Mouse (Mus musculus): Measurements from ENCODE around the gene Kcns1. TPM values are rescaled to one million over a fixed set of nuclear protein-coding genes. Genes with fewer than 3 reads are reported as not detected.
"Not testable (repeated sequence)": the region's sequence is repeated elsewhere in the genome, so short reads cannot be mapped to it uniquely, and the experiment has no call there.

Gene Kcns1
- total RNA-seq (2017) = 0.38 and 2.3 TPM in 2 replicates

DNA sequence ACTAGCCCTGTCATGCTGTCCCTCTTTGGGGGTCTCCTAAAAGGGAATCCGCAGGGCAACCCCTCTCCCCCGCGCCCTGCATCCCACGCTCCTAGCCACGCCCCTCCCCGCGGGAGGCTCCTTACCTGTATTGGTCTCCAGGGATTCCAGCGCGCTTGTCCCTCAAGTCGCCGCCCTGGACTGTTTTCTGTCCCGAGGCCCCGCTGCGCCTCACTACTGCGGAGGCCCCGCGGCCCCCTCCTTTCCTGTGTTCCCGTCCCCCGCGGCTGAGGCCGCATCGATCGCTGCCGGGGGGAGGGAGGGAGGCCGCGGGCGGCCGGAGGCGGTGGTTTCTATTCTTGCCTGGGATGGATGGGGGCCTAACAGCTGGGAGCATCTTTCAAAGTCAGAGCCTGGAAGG lies at the start of gene Kcns1:
Gene Kcns1 (minus strand): TSS at position 212 of the 400 bp plus-strand sequence.
- ATAC-seq (replicated peaks in 1 of 2; ENCODE audit: insufficient read depth in 1 of 2, low FRiP score in 2 of 2, low TSS enrichment in 1 of 2, low read depth in 1 of 2, poor library complexity in 2 of 2, severe bottlenecking in 2 of 2) = no peak

DNA sequence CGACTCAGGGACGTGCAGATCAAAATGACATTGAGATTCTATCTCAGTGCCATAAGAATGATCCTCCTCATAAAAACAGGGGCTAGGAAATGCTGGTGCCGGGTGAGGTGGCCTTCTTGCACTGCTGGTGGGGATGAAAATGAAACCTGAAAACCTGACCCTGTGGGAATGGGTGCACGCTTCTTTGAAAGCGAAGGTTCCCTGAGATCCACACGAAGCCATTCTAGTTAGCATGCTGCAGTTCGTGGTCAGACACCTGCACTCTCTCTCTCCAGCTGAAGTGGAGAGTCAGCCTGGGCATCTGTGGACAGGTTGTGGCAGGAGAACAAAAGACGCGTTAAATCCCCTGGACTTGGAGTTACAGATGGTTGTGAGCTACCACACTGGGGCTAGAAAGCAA lies 48.4 kb upstream of the Kcns1 start:
- ATAC-seq (replicated peaks in 1 of 2; ENCODE audit: insufficient read depth in 1 of 2, low FRiP score in 2 of 2, low TSS enrichment in 1 of 2, low read depth in 1 of 2, poor library complexity in 2 of 2, severe bottlenecking in 2 of 2) = no peak

DNA sequence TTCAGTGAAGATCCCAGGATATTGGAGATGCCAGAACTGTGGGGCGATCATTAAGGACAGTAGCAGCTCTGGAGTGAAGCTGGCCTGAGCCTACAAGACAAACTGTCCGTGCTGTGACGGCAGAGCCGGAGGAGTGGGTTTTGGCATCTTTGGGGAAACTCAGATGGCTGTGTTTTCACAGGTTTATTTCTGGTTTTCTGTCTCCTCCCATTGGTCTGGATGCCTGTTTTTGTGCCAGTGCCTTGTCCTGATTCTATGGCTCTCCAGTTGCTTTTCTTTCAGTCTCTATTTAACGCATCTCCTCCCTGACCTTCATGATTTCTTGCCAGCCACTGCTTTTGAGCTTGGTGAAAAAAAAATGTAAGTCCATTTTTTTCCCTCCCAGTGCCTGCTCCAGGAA lies 41.8 kb upstream of the Kcns1 start:
- ATAC-seq (replicated peaks in 1 of 2; ENCODE audit: insufficient read depth in 1 of 2, low FRiP score in 2 of 2, low TSS enrichment in 1 of 2, low read depth in 1 of 2, poor library complexity in 2 of 2, severe bottlenecking in 2 of 2) = no peak

DNA sequence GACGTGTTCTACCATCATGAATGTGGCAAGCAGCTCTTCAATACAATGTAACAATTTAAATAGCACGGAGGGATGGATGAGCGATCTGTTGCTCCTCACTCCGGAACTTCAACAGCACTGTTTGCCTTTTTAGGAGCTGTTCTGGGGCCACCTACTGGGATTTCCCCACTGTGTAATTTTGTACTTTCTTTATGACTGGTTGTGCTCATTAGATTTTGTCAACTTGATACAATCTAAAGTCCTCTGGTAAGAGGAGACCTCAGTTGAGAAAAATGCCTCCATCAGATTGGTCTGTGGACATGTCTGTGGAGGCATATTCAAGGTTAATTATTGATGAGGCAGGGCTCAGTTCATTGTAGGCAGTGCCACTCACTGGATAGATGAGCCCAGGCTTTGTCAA lies 40.0 kb upstream of the Kcns1 start:
- ATAC-seq (replicated peaks in 1 of 2; ENCODE audit: insufficient read depth in 1 of 2, low FRiP score in 2 of 2, low TSS enrichment in 1 of 2, low read depth in 1 of 2, poor library complexity in 2 of 2, severe bottlenecking in 2 of 2) = no peak

DNA sequence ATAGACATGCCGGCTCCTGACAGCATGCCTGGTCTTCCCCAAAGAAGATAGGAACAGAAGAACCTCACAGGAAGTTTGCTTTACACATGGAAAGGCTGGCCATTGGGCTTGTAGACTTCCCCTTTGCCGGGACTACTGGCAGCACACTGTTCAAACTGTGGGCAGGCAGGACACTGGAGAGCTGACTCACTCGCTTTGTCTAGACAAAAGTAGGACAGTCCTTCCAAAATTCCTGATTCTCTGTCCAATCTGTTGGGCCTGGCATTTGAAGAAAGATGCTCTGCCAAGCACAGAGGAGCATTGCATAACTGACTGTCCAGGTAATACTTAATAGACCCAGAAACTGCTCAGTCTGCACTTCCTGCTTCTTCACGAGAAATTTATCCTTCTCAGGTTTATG lies 35.8 kb upstream of the Kcns1 start:
- no peak for ATAC-seq (replicated peaks in 1 of 2; ENCODE audit: insufficient read depth in 1 of 2, low FRiP score in 2 of 2, low TSS enrichment in 1 of 2, low read depth in 1 of 2, poor library complexity in 2 of 2, severe bottlenecking in 2 of 2)

DNA sequence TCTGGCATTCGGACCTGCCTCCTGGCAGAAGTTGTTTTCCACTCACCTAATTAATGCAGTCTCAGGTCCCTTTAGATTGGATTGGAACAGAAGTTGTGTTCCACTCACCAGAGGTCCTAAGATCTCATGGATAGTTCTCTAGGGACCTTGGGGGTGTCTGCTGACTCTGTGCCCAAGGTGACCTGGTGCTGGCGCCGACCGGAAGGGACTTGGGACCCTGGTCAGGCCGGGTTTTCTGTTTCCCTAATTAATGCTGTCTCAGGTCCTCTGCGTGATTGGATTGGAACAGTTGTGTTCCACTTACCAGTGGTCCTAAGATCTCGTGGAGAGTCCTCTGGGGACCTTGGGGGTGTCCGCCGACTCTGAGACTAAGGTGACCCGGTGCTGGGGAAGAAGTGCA lies 35.1 kb upstream of the Kcns1 start:
- ATAC-seq (replicated peaks in 1 of 2; ENCODE audit: insufficient read depth in 1 of 2, low FRiP score in 2 of 2, low TSS enrichment in 1 of 2, low read depth in 1 of 2, poor library complexity in 2 of 2, severe bottlenecking in 2 of 2) = not testable (repeated sequence)

DNA sequence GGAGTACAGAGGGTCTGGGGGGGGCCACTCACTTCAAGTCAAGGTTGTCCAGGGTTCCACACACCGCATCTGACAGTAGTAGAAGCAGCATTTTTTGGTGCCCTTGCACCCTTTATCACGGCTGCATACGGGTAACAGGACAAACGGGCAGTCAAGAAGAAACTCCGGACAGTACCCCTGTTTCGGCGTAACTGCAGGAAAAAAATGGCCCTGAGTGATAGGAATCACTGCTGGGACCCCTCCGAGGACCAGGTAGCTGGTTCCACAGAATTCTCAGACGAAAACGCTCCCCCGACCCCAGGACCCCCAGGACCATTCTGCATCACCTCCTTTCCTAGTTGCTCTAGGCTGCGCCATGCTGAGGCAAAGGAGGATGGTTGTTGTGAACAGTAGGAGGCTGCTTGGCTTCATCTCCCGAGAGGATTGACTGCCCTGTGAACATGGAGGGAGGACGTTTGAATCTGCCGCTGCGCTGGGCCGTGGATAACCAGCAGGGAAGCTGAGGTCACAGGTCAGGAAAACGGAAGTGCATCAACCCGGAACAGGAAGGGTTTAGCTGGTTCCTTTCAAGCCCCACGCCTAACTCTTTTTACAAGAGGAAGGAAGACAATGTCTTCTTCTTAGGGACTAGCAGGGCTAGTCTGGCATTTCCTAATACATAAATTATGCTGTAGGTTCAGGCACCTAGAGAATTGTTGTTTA lies 28.9 kb upstream of the Kcns1 start, which contains the start of gene Wfdc15a:
Gene Wfdc15a (minus strand): TSS at position 505 of the 702 bp plus-strand sequence.
- ATAC-seq (replicated peaks in 1 of 2; ENCODE audit: insufficient read depth in 1 of 2, low FRiP score in 2 of 2, low TSS enrichment in 1 of 2, low read depth in 1 of 2, poor library complexity in 2 of 2, severe bottlenecking in 2 of 2) = no peak

DNA sequence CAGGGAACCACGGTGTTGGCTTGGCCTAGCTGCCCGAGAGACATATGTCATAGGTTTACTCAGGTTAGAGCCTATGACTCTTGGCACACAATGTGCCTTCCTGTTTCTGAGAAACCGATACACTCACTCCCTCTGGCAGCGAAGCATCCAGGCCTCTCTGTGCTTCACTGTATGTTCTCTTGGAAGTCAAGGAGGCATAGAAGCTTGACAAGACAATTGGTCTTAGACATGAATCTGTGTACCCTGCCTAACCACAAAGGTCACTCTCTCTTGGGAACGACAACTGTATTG lies 25.7 kb upstream of the Kcns1 start:
- no peak for ATAC-seq (replicated peaks in 1 of 2; ENCODE audit: insufficient read depth in 1 of 2, low FRiP score in 2 of 2, low TSS enrichment in 1 of 2, low read depth in 1 of 2, poor library complexity in 2 of 2, severe bottlenecking in 2 of 2)

DNA sequence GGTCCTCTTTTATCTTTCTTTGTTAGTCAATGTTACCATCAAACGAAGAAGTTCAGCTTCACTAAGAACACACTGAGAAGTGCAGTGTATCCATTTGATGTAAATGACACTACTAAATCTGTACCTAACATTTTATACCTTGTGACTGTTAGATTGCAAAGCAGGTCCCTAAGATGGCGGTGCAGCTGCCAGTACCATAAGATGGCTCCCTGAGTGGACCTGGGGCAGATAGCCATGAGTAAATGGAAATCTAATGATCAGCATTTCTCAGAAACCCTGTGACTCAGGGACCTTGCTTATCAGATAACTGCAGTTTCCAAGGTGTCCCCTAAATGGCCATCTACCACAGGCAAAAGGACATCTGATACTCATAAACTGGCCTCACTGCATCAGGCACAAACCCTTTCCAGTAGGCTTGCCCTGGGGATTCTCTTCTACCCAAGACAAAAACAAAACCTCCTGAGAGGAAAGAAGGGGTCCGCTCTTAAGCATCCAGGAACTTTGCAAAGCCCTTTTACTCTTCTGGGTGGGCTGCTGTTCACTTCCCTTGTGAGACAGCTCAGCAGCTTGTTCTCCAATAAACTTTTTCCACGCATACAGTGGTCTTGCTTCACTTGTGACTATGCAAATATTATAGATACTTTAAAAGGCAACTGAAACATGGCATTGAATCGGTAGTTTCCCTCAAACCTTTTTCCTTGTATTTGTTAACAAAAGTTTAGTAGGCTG lies 25.2 kb upstream of the Kcns1 start:
- no peak for ATAC-seq (replicated peaks in 1 of 2; ENCODE audit: insufficient read depth in 1 of 2, low FRiP score in 2 of 2, low TSS enrichment in 1 of 2, low read depth in 1 of 2, poor library complexity in 2 of 2, severe bottlenecking in 2 of 2)

DNA sequence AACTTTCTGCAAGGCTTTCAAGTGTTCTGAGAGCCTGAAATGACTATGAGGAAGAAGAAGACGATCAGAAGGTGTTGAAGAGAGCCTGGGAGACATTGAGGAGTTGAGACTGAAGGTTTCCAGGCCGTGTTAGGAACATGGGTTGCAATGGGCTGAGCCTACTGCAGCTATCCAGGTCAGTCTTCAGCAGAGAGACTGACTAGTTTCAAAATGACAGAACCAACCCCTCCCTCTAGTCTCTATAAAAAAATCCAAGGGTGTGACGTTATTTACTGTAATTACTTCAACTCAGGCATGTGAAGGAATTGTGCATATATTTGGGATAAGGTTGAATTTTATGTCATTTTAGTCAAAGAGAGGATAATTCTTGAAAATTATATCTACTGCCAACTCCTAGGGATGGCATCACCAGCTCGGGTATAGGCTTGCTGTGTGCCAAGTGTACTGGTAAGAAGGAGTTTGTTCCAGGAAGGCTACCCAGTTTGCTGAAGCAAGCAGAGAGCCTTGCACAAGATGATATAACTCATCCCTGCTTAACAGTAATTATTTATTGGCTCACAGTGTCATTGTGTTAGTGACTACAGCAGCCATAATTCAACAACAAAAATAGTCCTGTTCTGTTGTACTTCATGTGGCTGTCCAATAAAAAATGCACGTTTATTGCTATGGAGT lies 24.2 kb upstream of the Kcns1 start:
- ATAC-seq (replicated peaks in 1 of 2; ENCODE audit: insufficient read depth in 1 of 2, low FRiP score in 2 of 2, low TSS enrichment in 1 of 2, low read depth in 1 of 2, poor library complexity in 2 of 2, severe bottlenecking in 2 of 2) = no peak

DNA sequence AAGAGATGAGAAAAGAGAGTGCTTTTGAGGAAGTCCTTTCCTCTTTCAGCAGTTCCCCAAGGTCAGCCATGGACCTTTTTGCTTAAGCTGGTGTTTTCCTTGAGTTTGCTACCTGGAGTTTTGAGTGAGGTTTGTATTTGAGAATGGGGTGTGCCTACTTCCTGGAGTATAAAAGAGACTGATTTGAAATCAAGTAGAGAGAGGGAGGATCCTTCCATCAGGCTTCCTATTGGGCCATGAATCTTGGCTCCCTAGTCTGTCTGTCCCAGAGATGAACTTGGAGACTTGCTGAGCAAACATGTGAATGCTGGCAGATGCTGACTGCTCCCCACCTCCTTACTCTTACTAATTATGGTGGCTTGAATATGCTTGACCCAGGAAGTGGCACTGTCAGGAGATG lies 21.4 kb upstream of the Kcns1 start:
- no peak for ATAC-seq (replicated peaks in 1 of 2; ENCODE audit: insufficient read depth in 1 of 2, low FRiP score in 2 of 2, low TSS enrichment in 1 of 2, low read depth in 1 of 2, poor library complexity in 2 of 2, severe bottlenecking in 2 of 2)

DNA sequence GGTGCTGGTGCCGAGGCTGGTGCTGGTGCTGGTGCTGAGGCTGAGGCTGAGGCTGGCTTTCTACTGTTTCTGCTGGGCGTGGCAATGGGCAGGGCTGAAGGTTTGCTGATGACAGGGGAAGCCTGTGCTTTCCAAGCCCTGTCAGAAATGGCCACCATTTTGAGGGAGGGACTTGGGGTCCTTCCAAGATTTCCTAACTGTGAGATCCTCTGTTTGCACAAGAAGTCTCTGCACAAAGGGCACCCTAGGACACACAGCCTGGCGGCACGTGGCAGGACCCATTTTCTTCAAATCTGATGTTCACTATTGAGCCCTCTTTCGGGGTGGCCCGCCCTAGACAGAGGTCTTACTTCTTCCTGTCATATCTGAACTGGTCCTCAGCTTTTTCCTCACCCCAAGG lies 19.7 kb upstream of the Kcns1 start, which contains the start of gene Wfdc12:
Gene Wfdc12 (minus strand): TSS at position 33 of the 400 bp plus-strand sequence.
- ATAC-seq (replicated peaks in 1 of 2; ENCODE audit: insufficient read depth in 1 of 2, low FRiP score in 2 of 2, low TSS enrichment in 1 of 2, low read depth in 1 of 2, poor library complexity in 2 of 2, severe bottlenecking in 2 of 2) = no peak

DNA sequence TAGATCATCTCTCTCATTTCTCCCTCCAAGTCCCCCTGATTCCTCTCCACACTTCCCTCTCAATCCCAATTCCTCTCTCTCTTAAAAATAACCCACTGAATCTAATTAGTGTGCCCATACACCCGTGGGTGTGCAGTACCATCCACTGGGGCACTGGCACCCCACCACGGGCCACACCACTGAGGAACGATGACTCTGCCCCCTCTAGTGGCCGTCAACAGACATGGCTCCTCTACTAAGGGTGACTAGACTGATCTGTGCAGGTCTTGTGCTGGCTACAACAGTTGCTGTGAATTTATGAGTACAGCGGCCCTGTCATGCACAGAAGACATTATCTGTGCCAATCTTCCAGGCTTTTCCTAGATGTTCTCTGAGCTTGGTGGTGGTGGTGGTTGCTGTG lies 17.8 kb upstream of the Kcns1 start:
- peak; percentile 75 to 79 for ATAC-seq (replicated peaks in 1 of 2; ENCODE audit: insufficient read depth in 1 of 2, low FRiP score in 2 of 2, low TSS enrichment in 1 of 2, low read depth in 1 of 2, poor library complexity in 2 of 2, severe bottlenecking in 2 of 2)

DNA sequence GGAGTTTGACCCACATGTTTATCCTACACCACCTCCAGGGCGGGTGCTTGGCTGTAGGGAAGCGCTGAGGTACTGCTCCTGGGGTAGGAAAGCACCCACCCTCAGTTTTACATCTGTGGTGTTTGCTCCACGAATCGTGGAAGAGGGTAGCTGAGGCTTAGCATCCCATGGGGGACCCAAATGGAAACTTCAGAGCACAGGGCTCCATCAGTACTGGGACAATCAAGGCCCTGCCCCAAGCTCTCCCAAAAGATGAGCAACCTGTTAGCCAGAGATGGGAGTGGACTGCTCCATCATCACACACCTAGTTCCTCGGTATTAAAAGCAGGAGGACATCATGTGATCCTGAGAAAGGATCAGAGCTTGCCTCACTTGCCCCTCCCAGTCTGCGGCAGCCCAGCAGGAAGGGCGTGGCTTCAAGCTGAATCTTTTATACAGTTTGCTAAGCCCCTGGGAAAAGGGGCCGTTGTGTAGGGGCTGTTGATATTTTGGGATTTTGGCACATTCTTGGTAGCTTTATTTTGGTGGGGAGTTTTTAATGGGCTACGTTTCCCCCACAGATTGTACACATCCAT lies 13.3 kb upstream of the Kcns1 start:
- peak in 1 of 2 experiments; percentile 32; a peak in 1 of 4 replicates for ATAC-seq (replicated peaks in 1 of 2; ENCODE audit: insufficient read depth in 1 of 2, low FRiP score in 2 of 2, low TSS enrichment in 1 of 2, low read depth in 1 of 2, poor library complexity in 2 of 2, severe bottlenecking in 2 of 2)

DNA sequence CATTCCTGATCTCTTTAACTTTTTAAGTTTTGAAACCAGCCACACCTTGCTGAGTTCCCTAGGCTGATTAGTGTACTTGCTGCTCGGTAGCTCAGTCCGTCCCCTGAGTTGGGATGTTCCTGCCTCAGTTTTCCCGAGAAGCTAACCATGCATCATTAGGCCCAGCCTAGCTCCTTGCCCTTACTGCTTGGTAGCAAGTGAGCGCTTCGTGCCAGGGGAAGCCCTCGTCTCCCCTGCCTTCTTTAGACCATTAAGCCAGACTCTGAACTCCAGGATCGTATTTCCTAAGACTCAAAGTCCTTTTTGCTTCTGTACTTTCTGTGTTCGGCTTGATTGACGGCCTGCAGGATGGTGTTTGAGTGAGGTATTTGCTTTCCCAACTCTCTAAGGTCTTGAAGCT lies 12.4 kb upstream of the Kcns1 start:
- no peak for ATAC-seq (replicated peaks in 1 of 2; ENCODE audit: insufficient read depth in 1 of 2, low FRiP score in 2 of 2, low TSS enrichment in 1 of 2, low read depth in 1 of 2, poor library complexity in 2 of 2, severe bottlenecking in 2 of 2)

DNA sequence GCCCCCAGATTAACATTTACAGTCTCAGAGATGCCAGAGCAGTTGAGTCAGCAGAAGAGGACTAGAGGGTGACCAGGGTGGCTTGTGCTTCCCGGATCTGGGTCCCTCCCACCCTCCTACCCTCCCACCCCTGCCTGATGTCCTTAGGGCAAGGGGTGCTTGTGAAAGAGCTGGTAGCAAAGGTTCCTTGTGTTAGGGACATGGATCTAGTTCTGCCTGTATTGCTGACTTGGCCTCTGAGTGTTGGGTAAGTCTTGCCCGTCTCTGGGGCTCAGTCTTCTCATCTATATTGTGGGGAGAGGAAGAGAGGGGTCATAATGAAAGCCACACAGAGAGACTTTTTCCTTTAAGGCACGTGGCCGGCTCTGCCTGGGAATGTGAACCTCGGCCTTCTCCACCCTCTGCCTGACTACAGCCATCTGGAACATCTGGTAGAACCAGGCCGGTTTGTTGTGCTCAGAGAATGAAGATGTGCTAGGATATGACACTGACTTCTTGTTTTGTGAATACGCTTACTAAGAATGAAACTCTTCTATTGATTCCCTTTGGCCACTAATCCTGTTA lies 11.9 kb upstream of the Kcns1 start, which contains the start of gene Wfdc5:
Gene Wfdc5 (minus strand): TSS at position 51 of the 564 bp plus-strand sequence.
- no peak for ATAC-seq (replicated peaks in 1 of 2; ENCODE audit: insufficient read depth in 1 of 2, low FRiP score in 2 of 2, low TSS enrichment in 1 of 2, low read depth in 1 of 2, poor library complexity in 2 of 2, severe bottlenecking in 2 of 2)

DNA sequence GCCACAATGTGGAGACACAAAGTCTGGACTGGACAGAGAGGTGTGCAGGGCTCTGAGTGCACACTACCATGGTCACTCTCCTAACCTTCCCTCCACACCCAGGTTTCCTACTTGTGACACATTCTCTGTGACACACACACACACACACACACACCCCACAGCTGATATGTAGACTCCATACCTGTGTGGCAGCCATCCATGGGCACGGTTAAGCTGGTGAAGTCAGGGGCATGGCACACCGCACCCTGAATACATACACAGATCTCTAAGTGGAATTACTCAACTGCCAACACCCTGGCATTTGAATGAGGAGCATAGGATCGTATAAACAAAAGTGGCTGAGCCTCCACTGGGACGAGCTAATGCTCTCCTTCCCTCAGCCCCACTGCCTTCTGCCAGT lies 9.9 kb upstream of the Kcns1 start:
- no peak for ATAC-seq (replicated peaks in 1 of 2; ENCODE audit: insufficient read depth in 1 of 2, low FRiP score in 2 of 2, low TSS enrichment in 1 of 2, low read depth in 1 of 2, poor library complexity in 2 of 2, severe bottlenecking in 2 of 2)

DNA sequence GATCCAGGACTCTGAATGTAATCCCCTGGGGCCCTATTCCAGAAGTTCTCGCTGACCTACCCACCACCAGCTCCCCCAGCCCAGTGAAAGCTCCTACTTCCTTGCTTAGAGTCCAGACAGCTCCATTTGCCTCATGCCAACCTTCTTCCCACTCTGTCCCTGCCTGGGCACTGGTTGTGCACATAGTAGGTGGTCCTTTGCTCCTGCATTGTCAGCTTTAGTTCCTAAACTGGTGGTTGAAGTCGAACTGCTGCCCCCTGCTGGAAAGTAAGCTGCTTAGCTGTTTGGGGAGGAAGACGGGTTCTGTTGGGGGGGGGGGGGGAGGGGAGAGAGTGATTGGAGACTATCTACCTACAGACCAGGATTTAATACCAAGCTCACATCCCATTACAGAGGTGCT lies 9.2 kb upstream of the Kcns1 start:
- ATAC-seq (replicated peaks in 1 of 2; ENCODE audit: insufficient read depth in 1 of 2, low FRiP score in 2 of 2, low TSS enrichment in 1 of 2, low read depth in 1 of 2, poor library complexity in 2 of 2, severe bottlenecking in 2 of 2) = no peak

Data from hematopoietic stem cell, adult 5-6 weeks (primary cell).